Mouse (Mus musculus): ENCODE results near the gene Ccdc82. TPM values are rescaled to one million over a fixed set of nuclear protein-coding genes. Genes with fewer than 3 reads are reported as not detected.

Gene Ccdc82
- 0.43 and 1.1 TPM in 2 replicates for polyA plus RNA-seq (2012; rRNA removed)

GRCm38 (mm10) chr9:13246815-13247638, at the start of gene Ccdc82:
Ccdc82 (plus strand) TSS chr9:13246955.

GRCm38 (mm10) chr9:13245481-13245880, 1.3 kb upstream of the Ccdc82 start, which contains the start of gene Jrkl:
Jrkl (minus strand) TSS chr9:13245829.

GRCm38 (mm10) chr9:13297668-13298512, 51.1 kb downstream of the Ccdc82 start, which contains the start of gene Maml2:
Maml2 (plus strand) TSS chr9:13297957.

Other genes starting within 250 kb of the Ccdc82 start
- not detected in 2 replicates for gene Jrkl, start 1.1 kb upstream of the Ccdc82 start, polyA plus RNA-seq (2012; rRNA removed)
- gene Maml2, start 51.0 kb downstream of the Ccdc82 start, polyA plus RNA-seq (2012; rRNA removed), result 0.95 and 1.7 TPM in 2 replicates
- not detected in 2 replicates for gene Gm17571, start 199.8 kb downstream of the Ccdc82 start, polyA plus RNA-seq (2012; rRNA removed)

Measured in stomach, adult 2 months (tissue).